Mouse (Mus musculus) monocyte, adult 2 months (primary cell): ENCODE measurements around the gene 1700017B05Rik.
"Not testable (repeated sequence)": the region's sequence is repeated elsewhere in the genome, so short reads cannot be mapped to it uniquely, and the experiment has no call there.

Source experiments
- DNase-seq, 2 experiments: peaks; one replicate each; pipeline ENCODE4 v3.0.0; 2022; ENCODE audit warnings: low spot score in 2 of 2, low read depth in 1 of 2

Gene 1700017B05Rik

DNA sequence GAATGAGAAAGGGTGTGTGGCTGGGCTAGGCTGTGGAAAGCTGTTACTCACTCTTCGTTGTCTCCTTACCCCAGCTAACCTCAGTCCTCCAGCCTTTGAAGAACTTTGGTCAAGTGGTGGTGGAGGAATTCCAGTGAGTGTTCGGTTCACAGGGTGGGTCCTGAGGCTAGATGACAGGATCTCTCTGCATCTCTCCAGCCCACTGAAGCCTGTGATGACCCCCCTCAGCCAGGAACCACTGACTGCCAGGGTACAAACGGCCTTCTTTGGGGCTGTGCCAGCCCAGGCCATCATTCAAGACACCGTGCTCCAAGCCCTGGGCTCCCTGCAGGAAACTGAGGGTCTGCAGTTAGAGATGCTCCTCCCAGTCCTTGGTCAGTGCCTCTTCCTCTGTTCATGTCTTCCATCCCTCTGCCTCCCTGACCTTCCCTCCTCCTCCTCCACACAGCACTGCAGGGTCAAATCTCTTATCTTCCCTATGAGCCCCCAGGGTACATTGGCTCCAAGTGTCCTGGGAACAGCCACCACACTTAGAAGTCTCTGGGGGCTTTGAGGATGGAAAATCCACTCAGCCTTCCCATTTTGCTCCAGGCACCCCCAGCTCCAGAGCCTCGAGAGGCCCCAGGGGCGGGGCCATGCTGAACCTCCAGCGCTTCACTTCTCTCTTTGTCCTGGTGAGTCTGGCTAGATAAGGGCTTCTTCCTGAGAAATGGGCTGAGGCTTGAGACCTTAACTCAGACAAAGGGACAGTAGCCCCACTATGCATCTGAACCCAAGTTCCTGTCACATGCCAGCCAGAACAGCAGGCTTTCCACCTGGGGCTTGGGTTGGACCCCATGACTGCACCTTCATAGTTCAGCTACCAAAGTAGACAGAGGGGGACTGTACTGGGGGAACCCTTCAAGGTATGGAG lies 14.1 kb downstream of the 1700017B05Rik start:
- no peak for DNase-seq

DNA sequence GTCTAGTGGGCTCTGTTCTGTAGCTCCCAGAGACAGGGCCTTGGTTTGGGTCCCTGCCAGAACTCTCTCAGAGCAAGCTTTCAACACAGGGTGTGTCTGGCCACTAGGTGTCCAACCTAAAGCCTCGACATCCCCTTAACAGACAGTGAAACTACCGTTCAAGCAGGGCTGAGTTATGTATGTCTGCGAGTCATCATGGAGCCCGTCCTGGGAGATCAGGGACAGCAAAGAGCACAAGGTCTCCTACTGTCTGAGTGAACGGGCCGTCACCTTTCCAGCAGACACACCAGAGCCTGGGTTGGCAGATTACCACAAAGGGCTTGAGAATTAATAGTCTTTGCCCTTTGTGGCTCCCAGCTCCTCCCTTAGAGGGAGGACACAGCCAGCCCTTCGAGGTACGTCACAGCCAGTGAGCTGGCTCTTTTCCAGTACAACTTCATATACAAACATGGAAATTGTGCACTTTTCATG lies 15.2 kb downstream of the 1700017B05Rik start:
- DNase-seq, result no peak

DNA sequence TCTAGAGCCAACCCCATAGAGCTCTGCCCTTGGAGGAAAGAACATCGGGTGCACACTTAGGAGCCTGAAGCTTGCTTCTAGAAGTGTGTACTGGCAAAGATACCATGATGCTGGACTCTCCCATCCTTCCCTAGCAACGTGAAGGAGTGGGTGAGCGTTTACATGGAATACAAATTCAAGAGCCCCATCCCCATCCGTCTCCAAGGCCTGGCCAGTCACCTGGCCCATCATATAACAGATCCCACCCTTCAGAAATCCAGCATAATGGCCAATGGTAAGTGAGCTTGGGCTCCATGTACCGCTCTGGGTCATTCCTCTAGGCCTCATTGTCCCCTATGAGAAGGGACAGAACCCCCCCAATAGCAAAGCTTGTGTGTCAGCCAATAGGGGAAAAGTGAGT lies 15.9 kb downstream of the 1700017B05Rik start:
- DNase-seq, result no peak

DNA sequence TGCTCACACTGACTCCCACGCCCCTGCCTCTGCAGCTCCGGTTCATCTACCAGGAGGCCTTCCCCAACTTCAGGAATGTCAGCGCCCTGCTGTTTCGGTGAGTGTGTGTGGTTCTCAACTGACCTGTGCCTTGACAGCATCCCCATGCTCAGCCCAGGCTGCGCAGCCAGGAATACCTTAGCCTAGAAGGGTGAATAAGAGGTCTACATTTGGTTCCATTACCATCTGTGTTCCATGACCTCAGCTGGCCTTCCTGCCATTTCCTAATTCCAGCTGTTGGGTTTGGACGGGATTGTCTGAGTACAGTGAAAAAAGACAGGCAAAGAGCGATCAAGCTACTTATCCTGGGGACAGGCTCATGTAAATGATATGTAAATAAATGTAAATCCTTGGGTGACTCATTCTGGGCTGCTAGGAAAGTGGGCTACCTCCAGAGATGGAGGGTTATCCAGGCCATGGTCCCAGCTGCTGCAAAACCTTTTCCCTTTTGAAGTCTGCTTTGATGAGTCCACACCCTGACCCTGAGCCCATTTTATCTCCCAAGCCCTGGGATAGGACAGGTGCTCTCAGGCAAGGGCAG lies 18.2 kb downstream of the 1700017B05Rik start:
- no peak for DNase-seq

DNA sequence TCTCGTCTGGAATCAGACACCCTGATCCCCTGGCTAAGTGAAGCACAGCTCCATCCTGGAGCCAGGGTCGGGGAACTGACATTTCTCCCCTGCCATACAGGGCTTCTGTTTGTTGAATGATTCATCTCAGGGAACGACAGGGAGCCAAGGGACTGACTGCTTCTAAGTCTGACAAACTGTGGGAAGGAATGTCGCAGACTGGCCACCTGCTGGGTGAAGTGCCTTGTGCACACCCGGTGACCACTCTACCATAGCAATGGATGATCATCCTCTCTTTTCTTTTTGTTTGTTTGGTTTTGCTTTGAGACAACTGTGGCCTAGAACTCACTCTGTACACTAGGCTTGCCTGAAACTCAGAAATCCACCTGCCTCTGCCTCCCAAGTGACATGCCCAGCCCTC lies 19.5 kb downstream of the 1700017B05Rik start:
- DNase-seq, result no peak

DNA sequence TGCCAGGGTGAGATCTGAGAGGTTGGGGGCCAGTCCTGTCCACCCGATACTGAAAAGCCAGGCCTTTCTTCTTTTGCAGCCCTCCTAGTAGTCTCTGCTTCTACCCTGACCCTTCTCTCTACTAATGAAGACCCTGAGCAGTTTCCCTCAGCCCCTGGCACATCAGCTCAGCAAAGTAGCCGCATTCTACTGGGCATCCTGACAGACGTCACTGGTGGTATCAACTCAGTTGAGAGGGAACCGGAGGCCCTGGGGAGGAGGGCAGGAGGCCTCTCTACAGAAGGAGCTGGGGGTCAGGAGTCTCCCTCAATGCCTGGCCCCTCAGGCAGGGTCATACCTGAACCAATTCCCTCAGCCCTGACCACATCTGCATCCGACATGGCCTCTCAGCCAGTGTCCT lies 21.3 kb downstream of the 1700017B05Rik start:
- no peak for DNase-seq

DNA sequence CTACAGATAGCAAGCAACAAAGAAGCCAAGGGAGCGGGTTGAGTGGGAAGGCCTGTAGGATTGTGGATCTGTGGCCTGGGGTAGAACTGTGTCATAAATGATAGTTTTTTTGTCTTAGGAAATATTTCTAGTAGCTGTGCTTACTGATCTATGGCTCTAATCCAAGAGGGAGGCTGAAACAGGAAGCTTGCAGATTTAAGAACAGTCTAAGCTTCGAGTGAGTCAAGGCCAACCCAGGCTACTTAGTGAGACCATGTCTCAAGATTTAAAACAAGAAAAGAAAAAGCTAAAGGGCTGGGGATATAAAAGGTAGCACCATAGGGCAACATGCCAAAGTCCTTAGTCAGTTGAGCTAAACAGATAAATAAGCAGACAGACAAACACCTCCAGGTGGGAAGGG lies 24.2 kb downstream of the 1700017B05Rik start:
- DNase-seq, result no peak

DNA sequence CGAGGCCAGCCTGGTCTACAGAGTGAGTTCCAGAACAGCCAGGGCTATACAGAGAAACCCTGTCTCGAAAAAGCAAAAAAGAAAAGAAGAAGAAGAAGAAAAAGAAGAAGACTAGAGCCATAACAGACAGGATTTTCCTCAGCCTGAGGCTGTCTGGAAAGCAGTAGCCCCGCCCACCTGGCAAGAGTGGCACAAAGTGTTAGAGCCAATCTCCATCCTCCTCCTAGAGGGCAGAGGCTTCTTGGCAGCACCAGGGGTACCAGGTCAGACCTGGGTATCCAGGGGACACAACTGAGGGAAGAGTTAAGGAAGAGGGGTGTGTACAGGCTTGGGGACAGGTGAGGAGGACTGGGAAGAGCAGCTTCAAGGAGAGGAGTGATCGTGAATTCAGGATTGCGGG lies 24.7 kb downstream of the 1700017B05Rik start:
- DNase-seq, result no peak

DNA sequence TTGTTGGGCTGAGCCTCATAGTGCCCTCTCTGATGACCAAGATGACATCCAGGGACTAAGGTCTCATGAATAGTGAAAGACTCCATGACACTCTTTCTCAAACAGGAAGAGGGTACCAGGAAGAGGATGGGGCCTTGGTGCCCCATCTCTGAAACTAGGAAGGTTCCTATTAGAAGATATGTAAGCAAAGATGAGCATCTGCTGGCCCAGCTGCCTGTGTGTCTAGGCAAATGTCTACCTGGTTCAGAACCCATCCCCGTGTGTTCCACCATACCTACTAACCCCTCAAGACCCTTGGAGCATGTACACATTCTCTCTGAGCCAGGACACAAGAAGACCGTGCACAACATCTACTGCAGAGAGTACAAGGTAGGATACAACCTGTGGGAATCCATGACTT lies 26.2 kb downstream of the 1700017B05Rik start, which contains the start of gene Trcg1:
Gene Trcg1 (plus strand): TSS at position 301 of the 400 bp plus-strand sequence.
- DNase-seq, result no peak

DNA sequence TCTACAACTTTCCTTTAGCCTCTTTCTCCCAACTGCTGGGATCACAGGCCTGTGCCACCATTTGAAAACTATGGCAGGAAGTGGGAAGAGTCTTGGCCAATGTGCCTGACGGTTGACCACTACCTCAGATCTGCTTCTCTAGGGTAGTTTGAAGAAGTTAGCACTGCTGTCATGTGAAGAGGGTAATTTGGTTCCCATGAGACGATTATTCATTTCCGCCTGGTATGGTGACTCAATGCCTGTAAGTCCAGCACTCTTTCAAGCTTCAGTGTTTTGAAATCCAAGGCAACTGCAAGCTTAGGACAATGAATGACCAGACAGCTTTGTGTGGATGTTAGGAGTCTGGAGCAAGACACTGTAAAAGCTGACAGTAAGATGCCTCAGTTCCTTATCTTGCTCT lies 28.6 kb downstream of the 1700017B05Rik start:
- DNase-seq, result peak in 1 of 2 experiments; percentile 48

DNA sequence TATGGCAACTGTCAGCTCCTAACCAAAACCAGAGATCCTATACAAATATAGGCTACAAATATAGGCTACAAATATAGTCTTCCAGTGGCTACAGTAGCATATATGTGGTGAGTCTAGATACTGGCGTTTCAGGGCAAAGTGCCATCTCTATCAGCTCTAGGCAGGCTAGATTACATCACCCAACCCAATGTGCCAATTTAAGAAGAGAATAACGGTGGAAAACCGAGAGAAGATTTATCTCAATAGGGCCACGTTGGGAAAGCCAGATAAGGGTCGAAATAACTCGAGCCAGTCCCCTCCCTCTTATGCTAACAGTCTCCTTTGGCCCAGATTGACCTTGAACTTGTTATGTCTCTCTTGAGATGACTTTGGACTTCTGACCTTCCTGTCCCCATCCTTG lies 29.3 kb downstream of the 1700017B05Rik start:
- no peak for DNase-seq

DNA sequence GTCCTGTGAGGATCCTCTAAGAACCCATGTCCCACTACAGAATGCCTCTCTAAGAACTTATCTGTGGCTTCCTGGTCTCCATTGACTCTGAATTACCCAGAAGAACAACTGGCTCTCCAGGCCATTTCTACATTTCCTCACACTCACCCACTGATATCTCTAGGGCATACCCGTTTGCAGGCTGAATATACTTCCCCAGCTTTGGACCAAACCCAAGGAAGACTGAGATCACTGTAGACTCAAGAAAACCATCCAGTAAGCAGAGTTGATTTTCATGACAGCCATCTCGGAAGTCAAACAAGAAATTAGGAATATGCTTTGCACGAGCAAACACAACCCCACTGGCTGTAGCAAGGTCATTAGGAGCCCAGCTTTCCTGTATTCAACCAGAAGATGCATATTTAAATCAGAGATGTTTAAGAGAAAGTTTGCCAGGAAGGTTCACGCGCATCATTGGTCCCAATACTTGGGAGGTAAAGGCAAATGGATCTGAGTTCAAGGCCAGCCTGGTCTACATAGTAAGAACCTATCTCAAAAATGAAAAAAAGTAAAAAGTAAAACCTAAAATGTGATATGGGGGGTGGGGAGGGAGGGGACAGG lies 30.0 kb downstream of the 1700017B05Rik start:
- DNase-seq, result no peak

DNA sequence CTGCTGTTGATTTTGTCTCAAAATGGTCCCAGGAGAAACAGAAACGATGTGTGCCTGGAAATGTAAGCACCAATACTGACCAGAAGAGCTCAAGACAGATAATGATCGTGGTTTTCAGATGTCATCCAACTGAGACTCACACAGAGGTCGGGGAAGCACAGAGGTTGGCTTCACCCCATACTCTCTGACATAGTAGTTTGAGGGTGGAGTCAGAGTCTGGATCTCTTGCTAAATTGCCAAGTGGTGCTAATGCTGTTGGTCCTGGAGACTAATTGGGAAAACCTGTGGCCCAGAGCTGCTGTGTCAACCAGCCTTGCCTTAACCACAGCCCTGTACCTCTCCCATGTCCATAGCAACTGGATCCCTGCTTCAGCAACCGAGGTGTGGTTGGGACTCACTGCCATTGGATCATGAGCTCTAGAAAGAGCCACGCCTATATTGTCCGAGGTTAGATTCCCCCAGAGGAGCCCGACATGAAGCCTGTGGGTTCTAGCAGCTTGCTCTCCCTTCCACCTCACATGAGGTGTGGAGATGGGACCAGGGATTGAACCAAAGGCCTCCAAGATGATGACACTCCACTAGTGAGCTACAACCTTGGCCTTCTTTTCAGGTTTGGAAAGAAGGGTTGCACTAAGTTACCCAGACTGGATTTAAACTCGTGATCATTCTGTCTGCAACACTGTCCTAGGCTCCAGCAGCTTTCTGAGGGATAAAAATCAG lies 30.7 kb downstream of the 1700017B05Rik start:
- DNase-seq, result no peak

DNA sequence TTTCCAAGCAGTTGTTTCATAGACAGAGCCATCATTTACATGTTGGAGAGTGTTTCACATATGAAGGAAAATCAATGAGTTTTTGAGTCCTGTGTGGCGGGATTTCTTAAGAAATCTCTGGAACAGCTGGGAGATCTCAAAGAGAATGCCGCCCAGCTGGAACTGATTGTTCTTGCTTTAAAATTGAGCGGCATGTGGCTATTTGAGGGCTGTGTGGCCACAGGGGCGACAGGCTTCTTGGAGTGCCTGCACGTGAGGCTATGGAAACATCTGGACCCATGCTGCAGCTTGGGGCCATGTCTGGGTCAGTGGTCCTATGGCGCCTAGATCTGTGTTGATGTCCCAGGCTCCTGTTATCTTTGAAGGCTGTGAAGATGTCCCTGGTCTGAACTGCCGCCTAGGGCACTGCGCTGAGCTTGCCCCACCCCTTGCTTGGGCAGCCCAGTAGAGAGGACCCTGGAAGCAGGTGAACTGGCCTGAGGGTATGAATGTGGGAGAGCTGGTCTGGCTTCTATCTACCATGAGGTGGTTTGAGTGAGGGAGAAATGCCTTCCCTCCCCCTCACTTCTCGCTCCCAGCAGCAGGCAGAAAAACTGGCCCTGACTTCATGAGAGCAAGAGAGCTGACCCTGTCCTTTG lies 32.1 kb downstream of the 1700017B05Rik start:
- DNase-seq, result no peak

DNA sequence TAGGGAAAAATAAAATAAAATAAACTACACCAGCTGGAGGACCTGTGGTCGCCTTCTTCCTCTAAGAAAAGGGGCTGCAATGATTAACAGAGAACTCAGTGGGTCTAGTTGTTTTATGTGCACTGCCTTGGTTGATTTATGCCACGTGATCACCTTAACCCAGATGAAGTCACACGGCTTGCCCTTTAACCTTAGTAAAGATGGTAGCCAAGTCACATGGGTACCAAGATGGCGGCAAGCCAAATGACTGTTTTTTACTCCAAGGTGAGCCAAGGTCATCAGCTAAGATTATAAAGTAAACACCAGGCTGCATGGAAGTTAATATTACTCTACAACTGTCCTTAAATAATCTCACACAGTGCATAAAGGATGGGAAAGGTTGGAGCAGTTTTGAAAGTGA lies 32.7 kb downstream of the 1700017B05Rik start:
- DNase-seq, result no peak

DNA sequence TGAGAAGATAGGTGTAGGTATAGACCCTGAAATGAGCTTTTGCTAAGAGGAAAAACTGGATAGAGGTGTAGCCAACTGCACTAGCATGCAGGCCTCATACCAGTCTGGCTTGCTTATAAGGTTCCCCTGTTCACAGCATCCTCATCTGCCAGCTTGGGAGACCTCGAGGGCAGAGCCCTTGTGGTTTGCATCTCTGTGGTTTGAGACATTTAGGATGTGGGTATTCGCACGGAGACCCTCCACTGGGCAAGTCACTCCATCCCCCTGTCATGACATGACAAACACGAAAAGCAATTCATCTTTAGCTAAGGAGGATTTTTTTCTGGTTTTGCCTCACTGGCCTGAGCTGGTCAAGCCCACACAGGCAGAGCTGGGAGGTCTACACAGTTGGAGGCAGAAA lies 34.2 kb downstream of the 1700017B05Rik start:
- DNase-seq, result no peak

DNA sequence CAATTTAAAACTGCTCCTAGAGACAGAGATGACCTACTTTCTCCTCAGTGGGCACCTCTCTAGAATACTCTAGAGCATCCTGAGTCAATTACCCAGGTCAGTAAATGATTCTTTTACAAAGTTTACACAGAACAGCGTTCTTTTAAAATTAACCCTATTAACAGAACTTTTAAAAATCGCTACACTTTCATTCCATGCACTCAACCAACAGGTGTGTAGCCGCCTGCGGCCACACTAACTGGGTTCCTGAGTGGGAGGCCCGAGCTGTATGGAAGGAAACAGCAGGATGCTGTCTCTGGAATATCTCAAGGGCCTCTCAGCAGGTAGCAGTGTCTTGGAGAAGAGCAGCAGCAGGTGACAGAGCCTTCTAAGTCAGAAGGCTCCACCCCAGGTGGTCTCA lies 35.2 kb downstream of the 1700017B05Rik start:
- DNase-seq, result no peak

DNA sequence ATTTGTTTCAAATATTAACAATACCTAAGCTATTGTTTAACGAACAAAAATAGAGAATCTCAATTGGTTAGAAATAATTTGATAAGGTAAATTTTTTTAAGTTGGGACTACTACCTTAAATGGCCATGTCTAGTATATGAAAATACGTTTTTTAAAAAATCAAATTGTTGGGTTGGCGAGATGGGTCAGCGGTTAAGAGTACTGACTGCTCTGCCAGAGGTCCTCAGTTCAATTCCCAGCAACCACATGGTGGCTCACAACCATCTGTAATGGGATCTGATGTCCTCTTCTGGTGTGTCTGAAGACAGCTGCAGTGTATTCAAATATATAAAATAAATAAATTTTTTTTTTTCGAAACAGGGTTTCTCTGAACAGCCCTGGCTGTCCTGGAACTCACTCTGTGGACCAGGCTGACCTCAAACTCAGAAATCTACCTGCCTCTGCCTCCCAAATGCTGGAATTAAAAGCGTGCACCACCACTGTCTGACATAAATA lies 35.7 kb downstream of the 1700017B05Rik start:
- DNase-seq, result not testable (repeated sequence)

DNA sequence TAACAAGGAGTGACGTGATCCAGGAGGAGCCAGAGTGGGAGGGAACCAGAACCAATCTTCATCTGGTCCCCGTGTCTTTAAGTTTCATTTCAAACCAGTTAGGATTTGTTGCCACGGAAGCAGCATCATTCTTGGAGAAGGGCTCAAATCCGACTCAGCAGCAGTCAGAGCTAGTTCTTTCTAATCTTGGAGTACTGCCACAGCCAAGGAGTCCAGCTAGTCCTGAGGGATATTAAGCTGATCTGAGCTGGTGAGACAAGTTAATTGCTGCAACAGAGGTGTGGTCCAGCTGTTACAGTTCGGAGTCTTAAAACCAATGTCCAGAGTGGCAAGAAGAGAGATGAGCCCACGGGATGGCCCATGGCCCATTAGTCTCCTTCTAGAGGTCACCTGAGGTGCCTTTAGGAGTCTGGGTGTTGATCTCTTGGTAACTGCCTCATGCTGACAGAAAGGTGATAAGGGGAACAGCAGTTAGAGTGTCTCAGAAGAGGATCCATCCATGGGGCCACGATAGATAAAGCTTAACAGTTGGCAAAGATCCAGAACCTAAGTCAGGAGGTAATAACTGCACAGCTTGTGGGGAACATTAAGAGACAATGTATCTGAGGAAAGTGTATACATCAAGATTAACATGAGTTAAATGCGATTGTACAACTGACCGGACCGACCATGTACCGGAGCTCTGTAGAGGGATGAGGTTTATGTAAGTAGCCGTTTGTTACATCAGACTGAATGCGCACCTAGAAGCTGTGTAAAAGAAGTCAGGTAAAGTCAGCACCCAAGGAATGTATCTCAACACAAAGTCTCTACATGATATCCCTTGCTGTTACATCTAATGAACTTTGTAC lies 36.4 kb downstream of the 1700017B05Rik start:
- DNase-seq, result no peak

DNA sequence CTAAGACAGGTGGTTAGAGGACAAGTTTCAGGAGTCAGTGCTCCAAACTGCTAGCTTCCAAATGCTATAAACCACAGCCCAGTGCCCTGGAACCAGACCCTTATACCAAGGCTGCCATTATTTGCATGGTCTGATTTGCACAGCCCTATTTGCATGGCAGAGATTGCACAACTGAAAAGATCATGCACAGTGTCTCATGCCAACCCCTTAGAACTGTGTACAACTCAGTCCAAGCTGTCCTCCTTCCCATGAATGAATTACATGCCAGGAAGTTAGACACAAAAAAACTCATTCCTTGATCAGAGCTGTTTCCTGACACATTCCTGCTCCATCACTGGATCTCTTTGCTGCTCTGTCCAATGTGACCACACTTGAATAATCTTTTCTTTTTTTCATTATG lies 39.1 kb downstream of the 1700017B05Rik start:
- DNase-seq, result no peak
